Mouse (Mus musculus) large intestine, adult 2 months (tissue): ENCODE measurements around the gene Fbn1. TPM values are rescaled to one million over a fixed set of nuclear protein-coding genes. Genes with fewer than 3 reads are reported as not detected.

Experiments
- DNase-seq: peaks from one replicate; pipeline ENCODE4 v3.0.0-alpha.2; 2012; ENCODE audit warnings: low read depth, low spot score
- WGBS: fragments of 180-500 bp; shearing (Covaris S2); methylation state at CpG from one replicate; pipeline ENCODE4 v1.1.7; 2018; 5-methylcytosine and 5-hydroxymethylcytosine counted together
- polyA plus RNA-seq: library from polyadenylated mRNA; depleted of rRNA; stranded (reverse); fragments of >200 nt; gene quantifications from 2 replicates; pipeline ENCODE4 v1.2.3, GENCODE M21; 2012; rRNA removed

Fbn1 gene
- 4.2 and 9.3 TPM in 2 replicates for polyA plus RNA-seq

GRCm38 (mm10) chr2:125507893-125508292 is at the start of gene Fbn1:
TSS of gene Fbn1 (minus strand) at chr2:125507993.
- DNase-seq: no peak
- WGBS: 88% methylated on average over 4 of the region's 4 CpGs

DNA sequence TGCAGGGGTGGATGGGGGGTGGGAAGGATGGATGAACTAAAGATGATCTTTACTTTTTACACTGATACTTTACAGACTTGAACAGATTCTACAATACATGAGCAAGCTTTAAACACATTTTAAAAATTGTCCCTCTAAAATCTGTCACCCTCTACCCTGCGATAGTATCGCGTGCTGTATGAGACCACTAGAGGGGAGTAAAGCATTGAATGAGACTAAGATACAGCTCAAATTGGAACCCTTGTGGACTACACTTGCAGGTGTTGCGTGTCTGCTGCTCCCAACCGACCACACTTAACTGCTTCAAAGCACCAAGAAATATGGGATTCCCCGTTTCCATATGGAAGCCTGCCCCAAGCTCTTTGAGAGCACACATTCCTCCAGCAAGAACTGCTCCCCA is 48.0 kb upstream of the Fbn1 start:
- DNase-seq: no peak
- WGBS: 77% methylated on average over 6 of the region's 6 CpGs

DNA sequence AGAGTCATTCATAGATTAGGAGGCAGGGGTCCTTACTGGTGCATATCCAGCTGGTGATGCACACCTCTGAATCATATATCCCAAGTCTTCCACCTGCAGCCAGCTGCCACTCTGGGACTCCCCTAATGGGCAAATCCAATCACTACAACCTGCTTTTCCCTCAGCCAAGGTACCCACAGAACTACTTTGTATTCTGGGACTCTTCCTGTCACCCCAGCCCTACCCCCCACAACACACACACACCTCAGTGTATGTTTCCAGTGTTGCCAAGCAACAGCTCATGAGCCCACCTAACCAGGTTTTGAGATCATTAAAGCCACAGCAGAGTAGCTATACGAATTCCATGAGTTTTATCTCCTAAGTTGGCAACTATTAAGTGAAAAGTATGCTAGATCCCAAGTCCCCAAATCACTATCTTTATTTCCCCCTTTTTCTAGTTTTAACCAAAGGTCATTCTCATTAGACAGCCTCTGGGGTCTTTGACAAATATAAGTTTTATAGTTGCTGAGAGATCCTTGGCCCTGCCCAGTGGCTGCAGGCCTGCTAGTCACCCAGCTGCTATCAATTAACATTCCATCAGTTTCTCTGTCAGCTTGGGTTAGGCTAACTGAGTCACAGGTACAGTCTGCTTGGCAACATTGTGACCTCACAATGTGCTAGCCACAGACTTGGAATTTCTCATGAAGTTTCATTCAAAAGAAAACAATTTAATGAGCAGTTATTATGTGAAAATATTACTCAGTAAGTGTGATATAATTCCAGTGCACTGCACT is 41.2 kb upstream of the Fbn1 start:
- no peak for DNase-seq
- WGBS: 62% methylated on average over 1 of the region's 1 CpGs

- 74% methylated on average over 3 of the region's 3 CpGs for WGBS
- DNase-seq: no peak
Measured at GRCm38 (mm10) chr2:125544986-125545385, 37.2 kb upstream of the Fbn1 start.

GRCm38 (mm10) chr2:125543646-125544045 is 35.9 kb upstream of the Fbn1 start:
- 53% methylated on average over 1 of the region's 1 CpGs for WGBS

GRCm38 (mm10) chr2:125541451-125541850 is 33.7 kb upstream of the Fbn1 start:
- no peak for DNase-seq
- 48% methylated on average over 7 of the region's 7 CpGs for WGBS

More at GRCm38 (mm10) chr2:125543646-125544045, 35.9 kb upstream of the Fbn1 start:
- DNase-seq: no peak

GRCm38 (mm10) chr2:125540579-125540978 is 32.8 kb upstream of the Fbn1 start:
- no peak for DNase-seq
- WGBS: 67% methylated on average over 7 of the region's 7 CpGs

- WGBS: 86% methylated on average over 3 of the region's 3 CpGs
Measured at GRCm38 (mm10) chr2:125539640-125540039, 31.8 kb upstream of the Fbn1 start.

DNA sequence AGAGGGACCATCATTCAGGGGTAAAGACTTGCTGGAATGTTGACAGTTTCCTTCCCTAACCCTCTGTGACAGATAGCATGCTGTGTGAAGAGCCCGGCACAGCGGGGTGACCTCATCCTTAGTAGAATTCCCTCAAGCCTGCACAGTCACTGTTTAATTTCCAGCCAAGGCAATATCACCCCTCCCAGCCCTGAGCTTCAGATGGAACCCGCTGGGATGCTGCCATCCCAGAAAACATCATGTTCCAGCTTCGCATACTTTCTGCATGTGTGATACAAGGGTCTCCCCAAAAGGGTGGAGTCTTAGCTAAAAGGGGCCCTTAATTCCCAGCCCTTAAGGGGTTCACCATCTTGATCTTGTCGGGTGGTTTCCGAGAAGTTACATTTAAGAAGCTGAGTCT is 22.9 kb upstream of the Fbn1 start:
- 67% methylated on average over 6 of the region's 6 CpGs for WGBS
- no peak for DNase-seq

More at GRCm38 (mm10) chr2:125539640-125540039, 31.8 kb upstream of the Fbn1 start:
- no peak for DNase-seq

GRCm38 (mm10) chr2:125526566-125526965 is 18.8 kb upstream of the Fbn1 start:
- DNase-seq: no peak
- WGBS: 51% methylated on average over 5 of the region's 5 CpGs

GRCm38 (mm10) chr2:125525484-125525883 is 17.7 kb upstream of the Fbn1 start:
- DNase-seq: no peak
- WGBS: 85% methylated on average over 2 of the region's 2 CpGs

- DNase-seq: no peak
- 20% methylated on average over 4 of the region's 4 CpGs for WGBS
Measured at GRCm38 (mm10) chr2:125516594-125516993, 8.8 kb upstream of the Fbn1 start.

GRCm38 (mm10) chr2:125515291-125516057 is 7.7 kb upstream of the Fbn1 start:
- WGBS: 77% methylated on average over 12 of the region's 12 CpGs

DNA sequence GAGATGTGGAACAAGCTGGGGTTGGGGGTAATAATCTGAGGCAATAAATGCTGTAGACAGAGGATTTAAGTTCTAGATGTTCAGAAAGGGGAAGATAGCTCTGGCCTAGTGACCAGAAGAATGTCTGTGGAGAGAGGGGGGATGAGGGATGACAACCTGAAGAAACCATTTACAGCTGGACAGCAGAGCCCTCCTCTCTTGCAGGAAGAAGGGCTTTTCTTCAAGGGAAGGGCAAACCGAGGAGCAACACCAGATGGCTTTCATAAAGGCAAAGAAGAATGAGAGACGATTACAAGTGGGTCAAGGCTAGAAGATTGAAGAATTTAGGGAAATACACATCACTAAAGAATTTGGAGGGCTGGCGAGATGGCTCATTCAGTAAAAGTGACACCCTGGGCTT is 6.6 kb upstream of the Fbn1 start:
- 64% methylated on average over 3 of the region's 3 CpGs for WGBS
- DNase-seq: no peak

More at GRCm38 (mm10) chr2:125515291-125516057, 7.7 kb upstream of the Fbn1 start:
- DNase-seq: no peak

DNA sequence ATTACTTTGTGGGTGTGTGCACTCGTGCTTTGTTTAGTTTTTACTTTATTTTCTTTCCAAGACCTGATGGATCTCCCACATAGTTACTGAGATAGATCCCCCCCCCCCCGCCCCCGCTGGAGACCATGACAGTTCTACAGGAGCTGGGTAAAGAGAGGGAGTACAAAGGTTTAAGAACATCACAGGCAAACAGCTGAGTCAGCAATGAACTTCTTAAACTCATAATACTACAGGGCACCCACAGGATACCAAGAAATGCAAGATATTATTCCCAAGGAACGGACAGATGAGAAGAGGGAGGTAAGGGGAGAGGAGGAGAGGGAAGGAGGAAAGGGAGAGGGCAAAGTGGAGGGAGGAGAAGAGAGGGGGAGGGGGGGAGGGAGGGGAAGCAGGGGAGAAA is 4.8 kb upstream of the Fbn1 start:
- 73% methylated on average over 4 of the region's 4 CpGs for WGBS
- DNase-seq: no peak

- DNase-seq: no peak
- WGBS: 73% methylated on average over 4 of the region's 4 CpGs
Measured at GRCm38 (mm10) chr2:125511898-125512297, 4.1 kb upstream of the Fbn1 start.

DNA sequence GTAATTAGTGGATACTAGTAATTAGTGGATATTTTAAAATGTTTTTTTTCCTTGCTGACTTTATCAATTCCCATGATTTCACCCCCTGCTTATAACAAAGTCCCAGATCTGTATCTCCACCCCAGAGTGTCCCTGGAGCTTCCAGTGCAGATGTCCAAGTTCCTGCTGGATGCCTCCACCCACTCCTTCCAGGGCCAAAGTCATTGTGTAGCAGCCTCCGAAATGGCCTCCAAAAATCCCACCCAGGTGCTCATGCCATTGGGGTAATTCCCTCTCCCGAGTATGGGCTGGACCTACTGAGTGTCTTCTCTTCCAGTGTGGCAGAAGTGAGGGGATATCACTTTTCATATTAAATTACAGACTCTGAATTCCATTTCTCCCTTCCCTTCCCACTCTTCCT is 3.0 kb upstream of the Fbn1 start:
- 69% methylated on average over 2 of the region's 2 CpGs for WGBS
- DNase-seq: no peak

- WGBS: 81% methylated on average over 5 of the region's 5 CpGs
- DNase-seq: no peak
Measured at GRCm38 (mm10) chr2:125508381-125508780, 588 bp upstream of the Fbn1 start.

DNA sequence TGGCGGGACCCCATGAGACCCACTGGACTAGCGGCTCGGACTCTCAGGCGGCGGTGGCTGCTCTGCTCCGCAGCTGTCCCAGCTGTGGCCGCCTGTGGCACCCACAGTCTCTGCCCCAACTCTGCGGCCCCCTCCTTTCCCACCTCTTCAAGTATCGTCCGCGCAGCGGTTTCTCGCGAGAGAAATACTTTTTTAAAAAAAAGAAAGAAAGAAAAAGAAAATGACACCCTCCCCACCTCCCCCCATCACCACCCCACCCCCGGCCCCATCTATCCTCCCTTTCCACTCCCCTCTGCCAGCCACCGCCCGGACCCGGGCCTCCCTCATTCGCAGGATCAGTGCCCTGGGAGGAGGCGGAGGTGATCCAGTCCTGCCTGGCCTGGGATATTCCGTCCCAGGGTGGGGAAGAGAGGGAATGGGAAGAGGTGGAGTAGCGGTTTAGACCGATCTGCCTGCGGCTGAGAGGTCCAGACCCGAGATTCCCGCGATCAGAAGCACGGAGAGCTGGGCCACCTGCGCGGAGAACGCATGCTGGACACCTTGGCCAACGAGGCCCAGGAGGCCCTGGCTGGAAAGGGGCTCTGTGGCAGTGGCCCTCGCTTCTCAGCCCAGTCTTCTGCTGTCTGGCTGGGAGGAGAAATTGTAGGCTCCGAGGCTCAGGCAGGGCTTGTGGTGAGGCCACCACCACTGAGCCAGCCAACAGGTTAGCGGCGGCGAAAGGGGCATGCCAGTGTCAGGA is 1.3 kb downstream of the Fbn1 start:
- DNase-seq: no peak
- WGBS: 7% methylated on average over 37 of the region's 37 CpGs

DNA sequence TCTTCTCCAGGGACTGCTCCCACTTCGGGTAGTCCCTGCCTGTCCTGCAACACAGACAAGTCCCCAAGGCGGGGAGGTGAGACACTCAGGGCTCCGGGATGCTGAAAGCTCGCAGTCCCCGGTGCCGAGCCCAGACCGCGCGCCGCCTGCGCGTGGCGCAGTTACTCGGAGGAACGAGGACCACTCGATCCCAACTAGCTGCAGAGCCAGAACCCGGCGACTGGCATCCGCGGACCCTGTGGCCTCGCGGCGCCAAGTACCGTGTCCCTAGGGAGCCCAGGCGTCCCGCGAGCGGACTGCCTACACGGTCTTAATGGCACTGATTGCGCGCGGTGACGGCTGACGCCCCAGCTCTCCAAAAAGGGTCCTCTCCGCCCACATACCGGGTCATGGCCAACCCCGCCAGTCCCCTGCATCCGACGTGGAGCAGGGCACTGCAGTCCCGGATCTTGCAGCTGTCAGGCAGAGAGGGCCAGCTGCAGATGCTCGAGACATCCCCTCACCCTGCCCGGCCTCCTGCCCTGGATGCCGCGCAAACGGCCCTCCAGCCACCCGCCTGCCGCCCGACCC is 2.0 kb downstream of the Fbn1 start:
- WGBS: under 1% methylated on average over 48 of the region's 48 CpGs
- DNase-seq: no peak
